Mouse (Mus musculus) megakaryocyte, embryonic 14.5 days (primary cell): ENCODE measurements around the gene Ttc21a.

Experiments used
- FLI1 ChIP-seq: IDR thresholded peaks from 2 replicates; pipeline ENCODE4 v1.6.1; 2012; ENCODE audit warnings: low read length, inconsistent platforms, mixed read lengths
- GATA1 ChIP-seq: IDR thresholded peaks from 3 replicates; pipeline ENCODE4 v1.6.1; 2012; ENCODE audit warnings: mixed read lengths, low read length, inconsistent platforms, borderline replicate concordance

DNA sequence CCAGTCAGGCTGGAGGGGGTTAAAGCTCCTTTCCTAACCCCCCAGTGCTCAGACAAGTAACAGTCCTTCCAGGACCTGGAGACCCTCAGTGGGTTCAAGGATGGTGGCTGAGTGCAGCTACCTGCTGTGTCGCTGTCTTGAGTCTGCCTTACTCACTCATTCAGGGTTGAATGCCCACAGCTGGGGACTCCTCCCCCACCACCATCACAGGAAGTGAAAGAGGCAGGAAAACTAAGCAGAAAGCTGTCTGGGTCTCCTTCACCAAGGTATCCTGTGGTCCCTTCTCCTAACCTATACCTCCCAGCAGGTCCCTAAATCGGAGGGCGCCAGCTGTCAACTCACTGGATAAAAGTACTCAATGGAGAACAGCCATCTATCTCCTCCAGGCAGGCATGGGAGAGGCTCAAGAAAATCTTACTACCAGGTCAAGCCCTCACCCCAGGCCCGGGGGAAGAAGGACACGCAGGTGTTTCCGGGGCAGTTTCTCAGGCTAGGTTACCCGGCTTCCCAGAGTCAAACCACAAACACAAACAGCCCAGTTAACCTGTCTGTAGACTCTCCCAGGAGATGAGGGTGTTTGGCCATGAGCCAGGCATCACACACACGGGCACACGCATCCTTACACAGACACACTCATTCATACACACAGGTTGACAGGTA is 40.9 kb downstream of the Ttc21a start:
- TF ChIP-seq GATA1: no peak
- TF ChIP-seq FLI1: no peak
